Comparison of ENCODE assay signal across 8 mouse cellular contexts in genomic region chr5:125128939-125129385, GRCm38 (mm10). TPM values are rescaled to one million over a fixed set of nuclear protein-coding genes. Genes with fewer than 3 reads are reported as not detected.
DNase-seq lines count a peak whose midpoint lies in the region; ATAC-seq and TF ChIP-seq lines count a peak whose summit lies in the region.

No protein-coding gene starts in this region.

- H3K9ac ChIP-seq in lung, embryonic 14.5 days: no peak overlapping the region
- no peak overlapping the region for H3K9ac ChIP-seq in forebrain, embryonic 13.5 days
- H3K9ac ChIP-seq in midbrain, postnatal 0 days (replicated peaks; ENCODE audit: low read length, poor library complexity, severe bottlenecking): 0 out of 2 replicates have a peak overlapping the region, but pooled peaks have one; percentile 9
- H3K9ac ChIP-seq in liver, embryonic 12.5 days: no peak overlapping the region

- 68% methylated on average over 14 of the region's 14 CpGs for WGBS in lung, embryonic 14.5 days
- 73% methylated on average over 14 of the region's 14 CpGs for WGBS in forebrain, embryonic 13.5 days
- 57% methylated on average over 14 of the region's 14 CpGs for WGBS in midbrain, postnatal 0 days
- WGBS in liver, embryonic 12.5 days (ENCODE audit: insufficient replicate concordance): 54% methylated on average over 14 of the region's 14 CpGs

- no peak for ATAC-seq in lung, embryonic 14.5 days (ENCODE audit: insufficient read depth)
- peak; percentile 52 for ATAC-seq in forebrain, embryonic 13.5 days
- ATAC-seq in midbrain, postnatal 0 days (ENCODE audit: low FRiP score): no peak
- ATAC-seq in liver, embryonic 12.5 days: no peak

- no peak overlapping the region for H3K4me3 ChIP-seq in lung, embryonic 14.5 days (ENCODE audit: low read depth, low read length)
- H3K4me3 ChIP-seq in forebrain, embryonic 13.5 days: no peak overlapping the region
- H3K4me3 ChIP-seq in midbrain, postnatal 0 days (ENCODE audit: low read depth, low read length): no peak overlapping the region
- no peak overlapping the region for H3K4me3 ChIP-seq in liver, embryonic 12.5 days

- no peak overlapping the region for H3K4me2 ChIP-seq in lung, embryonic 14.5 days
- H3K4me2 ChIP-seq in forebrain, embryonic 13.5 days: no peak overlapping the region; the same call in 1 of the 2 replicates
- no peak overlapping the region for H3K4me2 ChIP-seq in midbrain, postnatal 0 days (ENCODE audit: low read depth, low read length, poor library complexity, severe bottlenecking)
- no peak overlapping the region for H3K4me2 ChIP-seq in liver, embryonic 12.5 days

- H3K27me3 ChIP-seq in lung, embryonic 14.5 days (ENCODE audit: insufficient read depth, low read length): no peaks in the 10 kb centered on the region
- no peaks in the 10 kb centered on the region for H3K27me3 ChIP-seq in forebrain, embryonic 13.5 days
- H3K27me3 ChIP-seq in midbrain, postnatal 0 days (ENCODE audit: insufficient read depth, low read length): no peaks in the 10 kb centered on the region
- H3K27me3 ChIP-seq in liver, embryonic 12.5 days (replicated peaks): no peaks in the 10 kb centered on the region

- no peak for TF ChIP-seq CTCF in lung, embryonic 14.5 days (IDR thresholded peaks at IDR 0.05; ENCODE audit: low read depth)
- no peak for TF ChIP-seq CTCF in midbrain, postnatal 0 days (IDR thresholded peaks at IDR 0.05)

- peak overlapping the region; percentile 18; the same call in 1 of the 2 replicates for H3K27ac ChIP-seq in lung, embryonic 14.5 days (ENCODE audit: low read depth)
- H3K27ac ChIP-seq in forebrain, embryonic 13.5 days: peak overlapping the region; percentile 84
- H3K27ac ChIP-seq in midbrain, postnatal 0 days (ENCODE audit: low read depth, low read length): peak overlapping the region; percentile 34; the same call in 1 of the 2 replicates
- no peak overlapping the region for H3K27ac ChIP-seq in liver, embryonic 12.5 days

- H3K36me3 ChIP-seq in lung, embryonic 14.5 days (ENCODE audit: insufficient read depth): peaks cover 12% of the 10 kb centered on the region
- H3K36me3 ChIP-seq in forebrain, embryonic 13.5 days (ENCODE audit: poor library complexity, severe bottlenecking): peaks cover 7% of the 10 kb centered on the region; the same call in 1 of the 2 replicates
- no peaks in the 10 kb centered on the region for H3K36me3 ChIP-seq in midbrain, postnatal 0 days (ENCODE audit: insufficient read depth, low read length)
- H3K36me3 ChIP-seq in liver, embryonic 12.5 days: peaks cover 10% of the 10 kb centered on the region

- no peaks in the 10 kb centered on the region for H3K9me3 ChIP-seq in lung, embryonic 14.5 days (ENCODE audit: low read depth, low read length)
- H3K9me3 ChIP-seq in forebrain, embryonic 13.5 days (replicated peaks): no peaks in the 10 kb centered on the region
- no peaks in the 10 kb centered on the region for H3K9me3 ChIP-seq in midbrain, postnatal 0 days (ENCODE audit: low read length)
- no peaks in the 10 kb centered on the region for H3K9me3 ChIP-seq in liver, embryonic 12.5 days (replicated peaks)

- peak; percentile 69 for DNase-seq in adrenal gland, postnatal 14 days
- DNase-seq in adrenal gland, postnatal 25 days: no peak
- no peak for DNase-seq in lung, embryonic 14.5 days
- no peak for DNase-seq in lung, adult 18-20 months
- DNase-seq in midbrain, postnatal 0 days (ENCODE audit: low spot score): peak; percentile 70
- no peak for DNase-seq in spleen, adult 18-20 months

- H3K4me1 ChIP-seq in lung, embryonic 14.5 days (ENCODE audit: insufficient read depth): peaks cover 23% of the 10 kb centered on the region
- H3K4me1 ChIP-seq in forebrain, embryonic 13.5 days: peaks cover 89% of the 10 kb centered on the region
- H3K4me1 ChIP-seq in midbrain, postnatal 0 days (ENCODE audit: insufficient read depth, low read length): peaks cover 22% of the 10 kb centered on the region
- peaks cover 69% of the 10 kb centered on the region for H3K4me1 ChIP-seq in liver, embryonic 12.5 days

RNA-seq across cellular contexts. Expression of gene Ncor2, which starts 50.1 kb away (rescaled TPM):
- 165 and 192 TPM in 2 replicates for total RNA-seq in adrenal gland, postnatal 14 days (2021)
- total RNA-seq in adrenal gland, postnatal 25 days (2021): 316 and 358 TPM in 2 replicates
- polyA plus RNA-seq in lung, embryonic 14.5 days (2014; fragmentation: Nextera tagmentation; extraction: Ambion mirVana): 34.9 and 36.5 TPM in 2 replicates
- 25.6 and 27.3 TPM in 2 replicates for polyA plus RNA-seq in forebrain, embryonic 13.5 days (2015; fragmentation: Nextera tagmentation; extraction: Ambion mirVana)
- 22.8 and 37.8 TPM in 2 replicates for total RNA-seq in midbrain, postnatal 0 days (2014; rRNA removed)
- polyA plus RNA-seq in midbrain, postnatal 0 days (2015; fragmentation: Nextera tagmentation; extraction: Ambion mirVana): 15.5 and 17.8 TPM in 2 replicates
- 9.7 and 10.0 TPM in 2 replicates for polyA plus RNA-seq in liver, embryonic 12.5 days (2016; fragmentation: Nextera tagmentation; extraction: Ambion mirVana)

Comparison
In these comparisons a context has a peak if more than half of its experiments do, and no peak if none do; other contexts are left out.
1. DNase-seq: peak in adrenal gland, postnatal 14 days (single experiment) and midbrain, postnatal 0 days (single experiment); none in adrenal gland, postnatal 25 days (single experiment), lung, embryonic 14.5 days (single experiment), lung, adult 18-20 months (0 of 2) and spleen, adult 18-20 months (0 of 2).